ENCODE assay signal across 1 mouse cellular context in the genomic region with DNA sequence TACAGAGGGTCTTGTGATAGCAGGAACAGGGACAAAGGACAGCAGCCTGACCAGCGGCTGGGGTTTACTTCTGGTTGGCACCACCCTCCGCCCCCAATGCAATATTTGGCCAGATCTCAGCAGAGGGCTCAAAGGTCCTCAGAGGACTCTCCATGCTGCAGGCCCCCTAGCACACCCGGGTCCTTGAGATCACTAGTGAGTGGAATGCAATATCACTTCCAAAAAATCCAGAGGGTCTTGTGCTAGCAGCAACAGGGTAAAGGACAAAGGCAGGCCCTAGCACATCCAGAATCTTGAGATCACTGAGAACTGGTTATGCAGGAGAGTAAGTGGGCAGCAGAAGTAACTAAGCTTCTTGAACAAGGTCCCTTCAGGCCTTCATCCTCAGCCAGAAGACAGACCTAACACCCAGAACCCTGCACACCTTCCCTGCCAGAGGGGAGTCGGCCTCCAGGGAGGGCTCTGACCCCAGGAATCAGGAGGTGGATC. TPM values are rescaled to one million over a fixed set of nuclear protein-coding genes. Genes with fewer than 3 reads are reported as not detected.
"Had no signal": no experiment of that assay in that cellular context is flagged by ENCODE, and none has a peak within 500 bp of the region (broad histone marks: within the 10 kb centered on the region; RNA-seq: fewer than 3 reads in every experiment).

No protein-coding gene starts in this region.

RNA-seq across cellular contexts. Expression of a gene that starts 16.0 kb away (rescaled TPM):
- polyA plus RNA-seq: erythroblast, embryonic 14.5 days had no signal

RNA-seq across cellular contexts. Expression of a gene that starts 49.5 kb away (rescaled TPM):
- polyA plus RNA-seq: erythroblast, embryonic 14.5 days had no signal
